Mouse (Mus musculus) CH12.LX (cell line): ENCODE measurements at regions not wholly inside any gene's neighbourhood (a gene's known extent, or its start where the extent isn't known, plus 50 kb on each side); places are given as distances from the start of the nearest gene placed in this dataset.

ENCODE experiments used
- CHD2 ChIP-seq: IDR thresholded peaks from 2 replicates; pipeline ENCODE4 v1.6.1; 2011; ENCODE audit warnings: low read length, improper control_type of control experiment
- EP300 ChIP-seq: IDR thresholded peaks from 2 replicates; pipeline ENCODE4 v1.6.1; 2011; ENCODE audit warnings: low read length, improper control_type of control experiment
- JUND ChIP-seq: conservative IDR thresholded peaks from 2 replicates; pipeline ENCODE4 v1.6.1; 2011; ENCODE audit warnings: low read depth, low read length, improper control_type of control experiment
- MEF2A ChIP-seq: IDR thresholded peaks from 2 replicates; pipeline ENCODE4 v1.6.1; 2014; ENCODE audit warnings: low read depth, mild to moderate bottlenecking, inconsistent platforms, low read length, improper control_type of control experiment, borderline replicate concordance
- MXI1 ChIP-seq: IDR thresholded peaks from 2 replicates; pipeline ENCODE4 v1.6.1; 2011; ENCODE audit warnings: mild to moderate bottlenecking, low read depth, low read length, improper control_type of control experiment
- NELFE ChIP-seq: IDR thresholded peaks from 2 replicates; pipeline ENCODE4 v1.6.1; 2011; ENCODE audit warnings: low read depth, low read length, improper control_type of control experiment
- POLR2A ChIP-seq: IDR thresholded peaks from 2 replicates; pipeline ENCODE4 v1.6.1; 2011; ENCODE audit warnings: low read depth, mild to moderate bottlenecking, improper control_type of control experiment, low read length

DNA sequence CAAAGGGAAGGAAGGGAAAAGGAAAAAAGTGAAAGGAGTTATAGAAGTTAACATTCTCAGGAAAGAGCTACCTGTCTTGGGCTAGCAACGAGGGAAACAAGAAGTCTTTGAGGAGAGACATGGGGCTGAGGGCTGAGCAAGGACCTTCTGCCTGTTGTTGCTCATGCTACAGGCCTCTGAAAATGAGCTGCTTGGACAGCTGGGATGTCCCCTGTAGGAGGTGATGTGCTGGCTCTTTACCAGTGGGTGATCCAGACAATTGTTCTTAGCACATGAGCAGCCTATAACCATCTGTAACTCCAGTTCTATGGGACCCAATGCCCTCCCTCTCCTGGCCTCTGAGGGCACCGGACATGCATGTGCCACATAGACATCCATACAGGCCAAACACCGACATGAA is 155.5 kb upstream of the Bcor start:
- TF ChIP-seq JUND (no peak), POLR2A (no peak), CHD2 (no peak), MEF2A (no peak), NELFE (no peak), MXI1 (no peak), EP300 (no peak)
